Mouse (Mus musculus) myocyte (in vitro differentiated cells): ENCODE results near the gene Synpo2l. TPM values are rescaled to one million over a fixed set of nuclear protein-coding genes. Genes with fewer than 3 reads are reported as not detected.

Source experiments
- H3K27me3 ChIP-seq: one replicate; pipeline ENCODE4 v1.6.1; 2011; ENCODE audit not compliant: control insufficient read depth, insufficient read depth, insufficient read length
- H3K36me3 ChIP-seq: one replicate; pipeline ENCODE4 v1.6.1; 2011; ENCODE audit not compliant: control insufficient read depth, insufficient read depth
- H3K4me2 ChIP-seq: one replicate; pipeline ENCODE4 v1.6.1; 2011; ENCODE audit warnings: low read depth, control low read depth
- H3K4me3 ChIP-seq: one replicate; pipeline ENCODE4 v1.5.1; 2011; ENCODE audit warnings: mild to moderate bottlenecking, control low read depth, moderate library complexity
- H3K79me2 ChIP-seq: one replicate; pipeline ENCODE4 v1.6.1; 2011; ENCODE audit not compliant: control insufficient read depth, insufficient read depth
- H3ac ChIP-seq: one replicate; pipeline ENCODE4 v1.6.1; 2011; ENCODE audit not compliant: control insufficient read depth, insufficient read length
- CEBPB ChIP-seq: IDR thresholded peaks from 2 replicates; pipeline ENCODE4 v1.6.1; 2011; ENCODE audit warnings: mild to moderate bottlenecking, moderate library complexity; ENCODE audit not compliant: poor library complexity, insufficient read depth, severe bottlenecking
- E2F4 ChIP-seq: IDR thresholded peaks from one replicate; pipeline ENCODE4 v1.6.1; 2011; ENCODE audit warnings: mild to moderate bottlenecking, control low read depth, moderate library complexity; ENCODE audit not compliant: insufficient read depth
- MAX ChIP-seq: IDR thresholded peaks from one replicate; pipeline ENCODE4 v1.6.1; 2011; ENCODE audit warnings: low read depth, mild to moderate bottlenecking, control low read depth
- MYOD1 ChIP-seq, 3 experiments: IDR thresholded peaks; one replicate each; pipeline ENCODE4 v1.6.1; 2011; ENCODE audit warnings: control low read depth in 2 of 3, low read depth in 2 of 3, mild to moderate bottlenecking in 2 of 3, moderate library complexity in 1 of 3; ENCODE audit not compliant: insufficient read length in 2 of 3, control insufficient read depth in 1 of 3
- MYOG ChIP-seq, 3 experiments: IDR thresholded peaks; one replicate each; pipeline ENCODE4 v1.6.1; 2011; ENCODE audit warnings: control low read depth in 2 of 3, low read depth in 2 of 3, mild to moderate bottlenecking in 2 of 3; ENCODE audit not compliant: insufficient read length in 2 of 3, control insufficient read depth in 1 of 3, insufficient read depth in 1 of 3
- POLR2A ChIP-seq: IDR thresholded peaks from one replicate; pipeline ENCODE4 v1.6.1; 2011; ENCODE audit warnings: low read depth, mild to moderate bottlenecking, control low read depth, moderate library complexity; ENCODE audit not compliant: insufficient read length
- POLR2AphosphoS2 ChIP-seq: IDR thresholded peaks from one replicate; pipeline ENCODE4 v1.6.1; 2011; ENCODE audit warnings: low read depth, control low read depth; ENCODE audit not compliant: insufficient read length
- REST ChIP-seq: IDR thresholded peaks from one replicate; pipeline ENCODE4 v1.6.1; 2011; ENCODE audit warnings: mild to moderate bottlenecking, control low read depth, moderate library complexity; ENCODE audit not compliant: insufficient read depth, insufficient read length
- SRF ChIP-seq: IDR thresholded peaks from one replicate; pipeline ENCODE4 v1.6.1; 2011; ENCODE audit warnings: low read depth; ENCODE audit not compliant: control insufficient read depth, insufficient read length
- TCF12 ChIP-seq: IDR thresholded peaks from one replicate; pipeline ENCODE4 v1.6.1; 2011; ENCODE audit warnings: mild to moderate bottlenecking, control low read depth; ENCODE audit not compliant: poor library complexity, insufficient read depth, severe bottlenecking
- TCF3 ChIP-seq: IDR thresholded peaks from one replicate; pipeline ENCODE4 v1.6.1; 2011; ENCODE audit warnings: low read depth, control low read depth; ENCODE audit not compliant: insufficient read length
- USF1 ChIP-seq: IDR thresholded peaks from one replicate; pipeline ENCODE4 v1.6.1; 2011; ENCODE audit warnings: low read depth, mild to moderate bottlenecking, control low read depth, moderate library complexity
- polyA plus RNA-seq: library from polyadenylated mRNA; unstranded; fragments of >200 nt; fragmentation: generic; extraction: Trizol; gene quantifications from one replicate; pipeline ENCODE4 v1.2.1, GENCODE M21; 2012; ENCODE audit warnings: missing spikeins

The Synpo2l gene
- polyA plus RNA-seq, 1 experiment: 165 TPM

DNA sequence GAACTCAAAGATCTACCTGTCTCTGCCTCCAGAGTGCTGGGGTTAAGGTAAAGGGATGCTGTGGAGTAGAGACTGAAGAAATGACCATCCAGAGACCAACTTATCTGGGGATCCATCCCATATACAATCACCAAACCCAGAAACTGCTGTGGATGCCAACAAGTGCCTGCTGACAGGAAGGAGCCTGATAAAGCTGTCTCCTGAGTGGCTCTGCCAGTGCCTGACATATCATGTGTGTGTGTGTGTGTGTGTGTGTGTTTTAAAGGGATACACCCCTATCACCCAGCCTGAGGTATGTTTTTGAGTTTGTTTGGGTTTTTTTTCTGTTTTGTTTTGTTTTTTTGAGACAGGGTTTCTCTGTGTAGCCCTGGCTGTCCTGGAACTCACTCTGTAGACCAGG is 21.8 kb downstream of the Synpo2l start:
- no peak overlapping the region for H3ac ChIP-seq
- H3K27me3 ChIP-seq: no peaks in the 10 kb centered on the region
- peaks cover 8% of the 10 kb centered on the region for H3K79me2 ChIP-seq
- H3K36me3 ChIP-seq: no peaks in the 10 kb centered on the region
- no peak overlapping the region for H3K4me2 ChIP-seq
- no peak overlapping the region for H3K4me3 ChIP-seq
- TF ChIP-seq TCF12 (no peak), MYOD1 (IDR thresholded peaks at IDR 0.05; ENCODE audit: control insufficient read depth in 1 of 3, insufficient read length in 2 of 3, low read depth in 2 of 3) (no peak), USF1 (no peak), POLR2A (no peak)

DNA sequence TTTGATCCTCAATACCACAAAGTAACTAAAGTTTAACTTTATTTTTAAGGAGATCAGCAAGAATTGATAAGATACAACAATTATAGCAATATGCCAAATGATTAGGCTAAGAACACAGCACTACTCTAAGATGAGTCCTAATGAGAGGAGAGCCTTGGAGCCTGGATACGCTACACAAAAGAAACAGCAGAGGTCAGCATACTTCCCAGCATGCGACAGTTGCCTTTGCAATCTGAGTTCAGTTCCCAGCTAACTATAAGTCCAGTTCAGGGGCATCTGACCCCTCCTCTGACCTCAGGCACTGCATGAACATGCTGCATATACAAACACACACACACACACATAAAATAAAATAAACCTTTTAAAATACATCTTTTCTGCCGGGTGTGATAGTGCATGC is 22.6 kb downstream of the Synpo2l start:
- TF ChIP-seq POLR2A (no peak), TCF12 (no peak), REST (no peak), CEBPB (no peak), USF1 (no peak)
- no peaks in the 10 kb centered on the region for H3K36me3 ChIP-seq
- H3K4me2 ChIP-seq: no peak overlapping the region
- H3ac ChIP-seq: no peak overlapping the region
- peaks cover 11% of the 10 kb centered on the region for H3K79me2 ChIP-seq
- no peak overlapping the region for H3K4me3 ChIP-seq
- no peaks in the 10 kb centered on the region for H3K27me3 ChIP-seq

DNA sequence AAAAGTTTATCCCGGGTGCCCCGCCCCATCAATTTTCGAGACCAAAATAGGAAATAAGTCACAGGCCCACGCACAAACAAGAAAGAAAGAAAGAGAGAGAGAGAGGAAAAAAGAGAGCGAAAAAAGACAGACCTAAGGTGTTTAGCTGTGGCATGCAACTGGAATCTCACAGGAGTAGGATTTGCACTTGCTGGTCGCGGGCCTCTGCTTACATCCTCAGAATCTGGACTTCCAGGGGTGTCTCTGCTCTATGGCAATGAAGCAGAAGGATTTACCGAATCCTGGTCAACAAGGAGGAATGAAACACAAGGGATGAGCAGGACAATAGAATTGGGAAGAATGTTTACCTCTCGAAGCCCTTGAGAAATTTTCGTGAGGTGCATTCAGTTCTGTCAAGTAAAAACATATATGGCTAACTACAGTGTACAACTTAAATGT is 26.7 kb downstream of the Synpo2l start:
- peaks cover 21% of the 10 kb centered on the region for H3K79me2 ChIP-seq
- peak overlapping the region; percentile 95 for H3K4me3 ChIP-seq

DNA sequence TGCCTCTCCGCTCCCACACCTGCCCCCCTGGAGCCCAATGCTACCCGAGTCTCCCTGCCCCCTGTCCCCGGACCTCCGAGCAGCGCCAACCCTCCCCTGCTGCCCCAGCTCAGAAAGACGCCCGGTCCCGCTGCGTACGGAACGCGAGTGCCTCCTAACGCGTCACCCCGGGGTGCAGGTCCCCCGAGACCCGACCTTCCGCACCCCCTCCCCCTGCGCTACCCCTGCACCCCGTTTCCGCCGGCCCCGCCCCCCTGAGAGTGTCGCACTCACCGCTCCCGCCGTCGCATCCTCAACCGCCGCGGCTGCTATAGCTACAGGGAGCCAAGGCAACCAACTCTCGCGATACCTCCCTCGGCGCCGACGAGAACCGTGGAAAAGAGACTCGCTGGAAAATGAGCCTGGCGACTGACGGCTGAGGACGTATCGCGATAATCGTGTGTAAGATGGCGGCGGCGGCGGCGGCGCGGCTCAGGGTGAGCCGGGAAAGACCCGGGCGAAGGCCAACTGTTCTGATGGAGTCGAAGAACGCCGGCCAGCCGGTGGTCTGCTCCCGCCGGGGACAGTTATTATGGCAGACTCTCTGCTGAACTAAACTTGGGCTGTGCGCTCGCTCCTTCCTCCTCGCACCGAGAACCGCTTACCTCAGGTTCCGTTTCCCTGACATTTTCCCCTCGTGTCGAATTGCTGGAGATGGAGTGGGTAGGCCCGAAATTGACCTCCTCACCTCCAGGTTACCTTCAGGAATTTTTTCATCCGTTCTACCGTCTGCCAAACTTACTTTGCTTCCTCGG is 27.3 kb downstream of the Synpo2l start, which contains the start of gene Usp54:
Gene Usp54, minus strand, starts transcription at position 420 of the 794 bp plus-strand sequence.
- peaks cover 21% of the 10 kb centered on the region for H3K79me2 ChIP-seq
- peak within 1 kb of the TSS; percentile 55 for H3ac ChIP-seq
- no peaks in the 10 kb centered on the region for H3K27me3 ChIP-seq
- H3K4me2 ChIP-seq: peak within 1 kb of the TSS; percentile 99
- H3K4me3 ChIP-seq: peak within 1 kb of the TSS; percentile 95
- H3K36me3 ChIP-seq: no peaks in the 10 kb centered on the region
- peak; percentile 89 for TF ChIP-seq POLR2A
- peak; percentile 76 for TF ChIP-seq POLR2AphosphoS2
- no peak for TF ChIP-seq TCF12
- no peak for TF ChIP-seq MYOG (IDR thresholded peaks at IDR 0.05; ENCODE audit: control insufficient read depth in 1 of 3, insufficient read depth in 1 of 3, insufficient read length in 2 of 3, low read depth in 2 of 3)
- no peak for TF ChIP-seq REST
- TF ChIP-seq USF1: no peak
- no peak for TF ChIP-seq E2F4
- no peak for TF ChIP-seq MAX
- no peak for TF ChIP-seq SRF
- peak in 1 of 3 experiments; percentile 45 for TF ChIP-seq MYOD1 (IDR thresholded peaks at IDR 0.05; ENCODE audit: control insufficient read depth in 1 of 3, insufficient read length in 2 of 3, low read depth in 2 of 3)
- TF ChIP-seq CEBPB: no peak
- TF ChIP-seq TCF3: no peak

More for the DNA sequence above, 26.7 kb downstream of the Synpo2l start:
- H3ac ChIP-seq: peak overlapping the region; percentile 55
- TF ChIP-seq MYOG (IDR thresholded peaks at IDR 0.05; ENCODE audit: control insufficient read depth in 1 of 3, insufficient read depth in 1 of 3, insufficient read length in 2 of 3, low read depth in 2 of 3): no peak
- no peak for TF ChIP-seq E2F4
- TF ChIP-seq MAX: no peak
- H3K27me3 ChIP-seq: no peaks in the 10 kb centered on the region
- no peaks in the 10 kb centered on the region for H3K36me3 ChIP-seq
- peak overlapping the region; percentile 99 for H3K4me2 ChIP-seq

DNA sequence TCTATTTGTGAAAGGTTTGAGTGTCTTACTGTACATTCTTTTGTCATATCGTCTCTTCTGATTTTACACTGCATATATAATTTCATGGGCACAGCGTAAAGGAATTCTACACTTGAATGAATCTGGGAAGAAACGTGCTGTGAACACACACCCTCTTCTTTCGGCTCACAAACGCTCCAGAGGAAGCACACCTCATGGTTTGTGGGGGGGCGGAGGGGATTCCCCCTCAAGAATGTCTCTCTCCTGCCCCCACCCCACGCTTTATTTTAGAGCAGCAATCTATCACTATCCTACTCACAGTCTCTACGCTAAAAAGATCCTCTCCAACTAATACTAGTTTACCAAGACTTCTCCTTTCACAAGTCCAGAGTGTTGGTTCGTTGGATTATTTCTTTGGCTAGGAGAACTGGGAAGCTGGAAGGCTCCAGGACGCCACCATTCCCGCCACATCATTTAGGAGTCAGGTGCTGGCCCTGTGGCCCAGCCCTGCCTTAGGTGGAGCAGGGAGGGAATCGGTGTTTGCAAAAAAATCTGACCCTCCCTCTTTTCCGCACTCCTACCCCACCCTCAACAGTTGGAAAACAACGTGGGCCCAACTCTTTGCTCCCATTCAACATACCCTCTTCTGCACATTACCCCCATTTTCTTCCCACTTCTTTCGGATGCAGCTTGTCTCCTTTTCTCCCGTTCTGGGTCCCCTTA is 28.1 kb downstream of the Synpo2l start:
- peaks cover 21% of the 10 kb centered on the region for H3K79me2 ChIP-seq
- no peak for TF ChIP-seq POLR2AphosphoS2
- no peak for TF ChIP-seq POLR2A
- TF ChIP-seq TCF3: no peak
- TF ChIP-seq CEBPB: no peak
- no peak for TF ChIP-seq TCF12
- TF ChIP-seq MAX: no peak
- TF ChIP-seq MYOG (IDR thresholded peaks at IDR 0.05; ENCODE audit: control insufficient read depth in 1 of 3, insufficient read depth in 1 of 3, insufficient read length in 2 of 3, low read depth in 2 of 3): no peak
- no peak for TF ChIP-seq USF1
- TF ChIP-seq REST: no peak
- TF ChIP-seq E2F4: no peak
- no peak for TF ChIP-seq SRF
- TF ChIP-seq MYOD1 (IDR thresholded peaks at IDR 0.05; ENCODE audit: control insufficient read depth in 1 of 3, insufficient read length in 2 of 3, low read depth in 2 of 3): no peak
- peak overlapping the region; percentile 81 for H3K4me2 ChIP-seq
- peak overlapping the region; percentile 95 for H3K4me3 ChIP-seq
- H3K27me3 ChIP-seq: no peaks in the 10 kb centered on the region
- no peaks in the 10 kb centered on the region for H3K36me3 ChIP-seq
- H3ac ChIP-seq: peak overlapping the region; percentile 55
